Mouse (Mus musculus) ES-Bruce4 (cell line): Measurements from ENCODE around the gene Mettl24. TPM values are rescaled to one million over a fixed set of nuclear protein-coding genes. Genes with fewer than 3 reads are reported as not detected.

Experiments
- H3K27ac ChIP-seq: 2 replicates; pipeline ENCODE4 v1.5.1; 2012; ENCODE audit warnings: low read length, inconsistent platforms; ENCODE audit not compliant: insufficient read depth
- H3K27me3 ChIP-seq: 2 replicates; pipeline ENCODE4 v1.6.1; 2012; ENCODE audit warnings: mild to moderate bottlenecking, low read length, inconsistent platforms; ENCODE audit not compliant: control insufficient read depth, poor library complexity, insufficient read depth, severe bottlenecking
- H3K36me3 ChIP-seq: 2 replicates; pipeline ENCODE4 v1.6.1; 2012; ENCODE audit warnings: inconsistent platforms, mild to moderate bottlenecking, low read length, moderate library complexity; ENCODE audit not compliant: control insufficient read depth, poor library complexity, insufficient read depth, severe bottlenecking
- H3K4me1 ChIP-seq: one replicate; pipeline ENCODE4 v1.8.1; 2011; ENCODE audit warnings: low read length; ENCODE audit not compliant: control insufficient read depth, insufficient read depth
- H3K4me3 ChIP-seq: 2 replicates; pipeline ENCODE4 v1.5.1; 2011; ENCODE audit warnings: low read depth, mild to moderate bottlenecking, low read length
- H3K9ac ChIP-seq: 2 replicates; pipeline ENCODE4 v1.6.1; 2012; ENCODE audit warnings: low read depth, mild to moderate bottlenecking, inconsistent platforms; ENCODE audit not compliant: poor library complexity, severe bottlenecking
- H3K9me3 ChIP-seq: replicated peaks from 2 replicates; pipeline ENCODE4 v1.6.1; 2012; ENCODE audit warnings: mild to moderate bottlenecking, low read length, inconsistent platforms; ENCODE audit not compliant: control insufficient read depth, poor library complexity, insufficient read depth, severe bottlenecking
- CTCF ChIP-seq: IDR thresholded peaks from one replicate; pipeline ENCODE4 v1.8.1; 2011; ENCODE audit warnings: low read depth, low read length
- EP300 ChIP-seq: IDR thresholded peaks from 2 replicates; pipeline ENCODE4 v1.6.1; 2011; ENCODE audit warnings: low read depth, low read length; ENCODE audit not compliant: insufficient read depth
- POLR2A ChIP-seq: IDR thresholded peaks from one replicate; pipeline ENCODE4 v1.8.1; 2011; ENCODE audit warnings: low read length; ENCODE audit not compliant: insufficient read depth
- polyA plus RNA-seq: library from polyadenylated mRNA; stranded (reverse); fragments of >200 nt; gene quantifications from 2 replicates; pipeline ENCODE4 v1.2.4, GENCODE M21; 2011; ENCODE audit warnings: low read depth; ENCODE audit not compliant: missing spikeins, insufficient read depth, insufficient read length

Mettl24 gene
- polyA plus RNA-seq, 1 experiment = 0.39 TPM

- Histone ChIP-seq H3K27me3 (no peaks in the 10 kb centered on the region), H3K4me3 (no peak overlapping the region), H3K9me3 (no peaks in the 10 kb centered on the region), H3K4me1 (no peaks in the 10 kb centered on the region), H3K9ac (no peak overlapping the region), H3K36me3 (peaks cover 14% of the 10 kb centered on the region), H3K27ac (no peak overlapping the region)
- TF ChIP-seq POLR2A = no peak
- TF ChIP-seq EP300 = no peak
- no peak for TF ChIP-seq CTCF
Observed at GRCm38 (mm10) chr10:40847176-40847874, 164.2 kb downstream of the Mettl24 start.

- H3K4me3 ChIP-seq = no peak overlapping the region
- H3K9me3 ChIP-seq = no peaks in the 10 kb centered on the region
- no peak overlapping the region for H3K9ac ChIP-seq
- no peaks in the 10 kb centered on the region for H3K4me1 ChIP-seq
- H3K27ac ChIP-seq = no peak overlapping the region
- no peaks in the 10 kb centered on the region for H3K27me3 ChIP-seq
- TF ChIP-seq CTCF (no peak), POLR2A (no peak)
- 0 out of 2 replicates have a peak, but pooled peaks cover 6% of the 10 kb centered on the region for H3K36me3 ChIP-seq
Observed at GRCm38 (mm10) chr10:40850644-40851043, 167.6 kb downstream of the Mettl24 start.

- H3K36me3 ChIP-seq = 0 out of 2 replicates have a peak, but pooled peaks cover 6% of the 10 kb centered on the region
- no peaks in the 10 kb centered on the region for H3K4me1 ChIP-seq
- no peaks in the 10 kb centered on the region for H3K9me3 ChIP-seq
- H3K27me3 ChIP-seq = no peaks in the 10 kb centered on the region
- no peak for TF ChIP-seq POLR2A
- TF ChIP-seq CTCF = no peak
- no peak for TF ChIP-seq EP300
- H3K4me3 ChIP-seq = no peak overlapping the region
- no peak overlapping the region for H3K9ac ChIP-seq
- H3K27ac ChIP-seq = no peak overlapping the region
Observed at GRCm38 (mm10) chr10:40851138-40851537, 168.1 kb downstream of the Mettl24 start.

GRCm38 (mm10) chr10:40855616-40856015 lies 172.5 kb downstream of the Mettl24 start:
- Histone ChIP-seq H3K36me3 (no peaks in the 10 kb centered on the region), H3K4me3 (no peak overlapping the region), H3K4me1 (no peaks in the 10 kb centered on the region)

GRCm38 (mm10) chr10:40856703-40857102 lies 173.6 kb downstream of the Mettl24 start:
- Histone ChIP-seq H3K9me3 (no peaks in the 10 kb centered on the region), H3K27me3 (no peaks in the 10 kb centered on the region), H3K9ac (no peak overlapping the region), H3K36me3 (no peaks in the 10 kb centered on the region), H3K27ac (no peak overlapping the region), H3K4me1 (no peaks in the 10 kb centered on the region), H3K4me3 (no peak overlapping the region)
- TF ChIP-seq POLR2A = no peak
- TF ChIP-seq EP300 = no peak
- TF ChIP-seq CTCF = no peak

More at GRCm38 (mm10) chr10:40855616-40856015, 172.5 kb downstream of the Mettl24 start:
- Histone ChIP-seq H3K9ac (no peak overlapping the region), H3K27me3 (no peaks in the 10 kb centered on the region), H3K9me3 (no peaks in the 10 kb centered on the region), H3K27ac (no peak overlapping the region)
- TF ChIP-seq EP300 (no peak), POLR2A (no peak), CTCF (no peak)

GRCm38 (mm10) chr10:40857599-40857998 lies 174.5 kb downstream of the Mettl24 start:
- no peak overlapping the region for H3K9ac ChIP-seq
- H3K36me3 ChIP-seq = no peaks in the 10 kb centered on the region
- H3K9me3 ChIP-seq = no peaks in the 10 kb centered on the region
- H3K4me1 ChIP-seq = no peaks in the 10 kb centered on the region
- no peak for TF ChIP-seq CTCF
- no peak for TF ChIP-seq EP300
- TF ChIP-seq POLR2A = no peak
- no peak overlapping the region for H3K27ac ChIP-seq
- H3K4me3 ChIP-seq = no peak overlapping the region
- H3K27me3 ChIP-seq = no peaks in the 10 kb centered on the region

Other genes with a start within 250 kb of the Mettl24 start
- gene Slc22a16, start 112.9 kb upstream of the Mettl24 start, polyA plus RNA-seq = not detected in 2 replicates
- 0.32 TPM in 1 of 2 replicates, not detected in the other for gene Ddo, start 53.3 kb upstream of the Mettl24 start, polyA plus RNA-seq
- gene Cdc40, start 200.0 kb downstream of the Mettl24 start, polyA plus RNA-seq = 47.4 and 49.8 TPM in 2 replicates
- 47.3 and 52.0 TPM in 2 replicates for gene Wasf1, start 200.2 kb downstream of the Mettl24 start, polyA plus RNA-seq